Mouse (Mus musculus) mouse embryonic stem cell (cell line): ENCODE results near the gene Supt20.
"Not testable (repeated sequence)": the region's sequence is repeated elsewhere in the genome, so short reads cannot be mapped to it uniquely, and the experiment has no call there.

Experiments
- in situ Hi-C, 2 experiments: fragments of 300-500 bp; cut with MboI; formaldehyde crosslinking; loops; 1 replicate in 1 of 2; 3 replicates in 1 of 2; pipeline ENCODE4 v1.14.3; 2019 to 2020; ENCODE audit warnings: low sequenced_read_pairs in 2 of 2, low pct_unique_long_range_greater_than_20kb in 1 of 2, mixed read lengths in 1 of 2; ENCODE audit not compliant: unreplicated experiment in 1 of 2

Gene Supt20

GRCm38 (mm10) chr3:54735247-54736046 is 42.8 kb downstream of the Supt20 start, which contains the start of the genes Exosc8 and Alg5:
Gene Exosc8 (minus strand): TSS chr3:54735393.
Gene Alg5 (plus strand): TSS chr3:54735539.
- in situ Hi-C loops: no loop called here

GRCm38 (mm10) chr3:54736101-54736927 is 43.7 kb downstream of the Supt20 start:
- in situ Hi-C loops: no loop called here

GRCm38 (mm10) chr3:54737317-54737716 is 44.7 kb downstream of the Supt20 start:
- in situ Hi-C loops: no loop called here

GRCm38 (mm10) chr3:54741965-54742364 is 49.4 kb downstream of the Supt20 start:
- in situ Hi-C loops: no loop called here

- in situ Hi-C loops: no loop called here
Observed at GRCm38 (mm10) chr3:54745799-54746198, 53.2 kb downstream of the Supt20 start.

DNA sequence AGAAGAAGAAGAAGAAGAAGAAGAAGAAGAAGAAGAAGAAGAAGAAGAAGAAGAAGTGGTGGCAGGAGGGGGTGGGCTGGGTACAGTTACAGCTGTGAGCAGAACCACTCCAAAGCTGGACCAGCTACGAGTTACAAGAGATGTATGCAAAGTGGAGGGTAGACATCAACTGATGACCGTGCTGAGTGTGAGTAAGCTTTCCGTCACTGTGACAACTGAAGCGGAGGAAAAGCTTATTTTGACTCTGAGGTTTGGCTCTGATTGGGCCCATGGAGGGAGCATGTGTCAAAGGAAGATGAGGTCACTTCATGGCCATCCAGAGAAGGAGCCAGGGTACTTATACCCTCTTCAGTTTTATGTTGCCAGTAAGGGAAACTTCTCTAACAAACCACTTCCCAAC is 60.8 kb downstream of the Supt20 start:
- in situ Hi-C loops: no loop called here

DNA sequence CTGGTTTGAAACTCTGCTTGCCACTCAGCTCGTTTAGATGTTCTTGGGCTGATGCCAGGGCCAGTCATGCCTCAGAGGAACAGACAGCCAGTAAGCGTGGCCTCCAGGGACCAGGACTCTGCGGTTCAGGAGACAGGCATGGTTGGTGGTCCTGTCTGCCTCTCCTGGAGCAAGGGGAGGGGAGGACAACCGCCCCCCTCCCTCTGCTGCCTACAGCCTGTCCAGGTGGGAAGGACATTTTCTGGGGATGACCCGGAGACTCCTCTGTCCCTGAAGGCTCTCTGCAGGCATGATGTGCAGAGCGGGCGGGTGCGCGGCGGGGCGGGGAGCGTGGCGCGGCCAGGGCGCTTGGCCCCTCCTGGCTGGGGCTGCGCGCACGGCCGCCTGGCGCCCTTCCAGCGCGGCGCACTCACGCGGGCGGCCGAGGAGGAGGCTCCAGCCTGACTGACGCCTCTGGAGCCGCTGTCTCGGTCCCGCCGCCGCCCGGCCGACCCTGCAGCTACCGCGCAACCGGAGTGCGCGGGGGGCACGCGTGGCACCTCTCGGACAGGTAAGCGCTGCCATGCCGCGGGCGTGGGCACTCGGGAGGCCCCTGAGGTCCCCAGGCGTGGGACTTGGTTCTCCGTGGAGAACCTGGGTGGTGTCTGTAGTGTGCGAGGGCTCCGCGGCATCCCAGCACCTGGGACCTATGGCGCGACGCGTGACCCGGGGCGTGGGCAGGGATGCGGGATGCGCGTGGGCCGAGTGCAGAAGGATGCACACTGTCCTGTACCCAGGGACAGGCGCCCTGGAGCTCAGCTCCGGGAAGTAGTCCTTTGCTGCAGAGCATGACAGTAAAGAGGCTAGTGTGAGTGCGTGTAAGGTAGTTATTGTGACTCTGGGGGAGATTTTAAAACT is 62.8 kb downstream of the Supt20 start, which contains the start of gene Smad9:
Gene Smad9, plus strand, starts transcription at position 438 of the 897 bp plus-strand sequence.
- in situ Hi-C loops: no loop called here

DNA sequence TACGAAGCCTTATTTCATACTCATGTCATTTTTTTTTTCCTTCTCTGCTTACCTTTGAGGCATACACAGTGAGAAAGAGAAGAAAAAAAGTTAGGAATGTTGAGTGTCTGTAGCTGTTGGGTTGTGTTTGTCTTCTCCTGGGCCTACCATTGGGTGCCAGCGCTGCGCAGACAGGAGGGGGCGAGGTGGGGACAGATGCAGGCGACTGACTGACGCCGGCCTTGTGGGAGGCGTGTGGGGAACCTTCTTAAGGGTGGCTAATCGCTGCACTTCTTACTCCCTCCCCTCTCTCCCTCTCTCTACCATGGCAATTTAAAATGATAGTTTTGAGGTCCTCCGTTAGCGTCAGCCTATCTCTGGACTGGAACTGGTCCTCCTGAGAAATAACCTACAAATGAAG is 63.5 kb downstream of the Supt20 start:
- in situ Hi-C loops: no loop called here

DNA sequence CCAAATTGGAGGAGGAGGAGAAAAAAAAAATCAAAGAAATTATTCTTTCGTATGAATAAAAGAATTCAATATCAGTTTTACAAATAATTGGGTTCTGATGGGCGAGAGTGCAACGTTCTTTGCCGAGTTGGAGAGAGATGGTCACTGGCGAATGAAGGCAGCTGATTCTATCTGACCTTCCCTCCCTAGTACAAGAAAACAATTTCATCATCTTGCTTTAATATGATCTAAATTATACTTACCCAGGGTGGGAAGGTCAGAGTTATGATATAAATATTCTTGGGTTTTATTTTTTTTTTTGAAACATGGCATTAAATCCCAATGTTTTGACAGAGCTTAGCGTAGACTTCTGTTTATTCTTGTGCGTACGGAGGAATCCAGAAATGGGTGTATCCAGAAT is 64.8 kb downstream of the Supt20 start:
- in situ Hi-C loops: no loop called here

DNA sequence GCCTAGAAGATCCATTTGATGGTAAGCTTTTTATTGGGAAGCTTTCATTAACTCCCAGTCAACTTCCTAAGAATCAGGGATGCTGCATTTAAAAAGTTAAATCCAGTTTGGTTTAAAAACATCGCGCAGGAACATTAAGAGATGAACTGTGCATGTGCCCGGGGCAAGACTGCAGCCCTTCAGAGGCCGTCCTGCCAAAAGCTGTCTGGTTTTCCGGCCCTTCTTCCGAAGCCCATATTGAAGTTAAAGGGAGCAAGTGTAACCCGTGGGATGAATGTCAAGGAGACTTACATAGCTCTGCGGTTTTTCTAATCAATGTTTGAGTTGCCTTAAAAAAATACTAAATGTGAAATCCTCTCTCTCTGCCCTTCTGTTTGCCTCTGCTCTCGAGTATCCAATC is 66.6 kb downstream of the Supt20 start:
- in situ Hi-C loops: no loop called here

- in situ Hi-C loops: no loop called here
Observed at GRCm38 (mm10) chr3:54760321-54761115, 67.9 kb downstream of the Supt20 start.

GRCm38 (mm10) chr3:54761258-54761657 is 68.7 kb downstream of the Supt20 start:
- in situ Hi-C loops: no loop called here

DNA sequence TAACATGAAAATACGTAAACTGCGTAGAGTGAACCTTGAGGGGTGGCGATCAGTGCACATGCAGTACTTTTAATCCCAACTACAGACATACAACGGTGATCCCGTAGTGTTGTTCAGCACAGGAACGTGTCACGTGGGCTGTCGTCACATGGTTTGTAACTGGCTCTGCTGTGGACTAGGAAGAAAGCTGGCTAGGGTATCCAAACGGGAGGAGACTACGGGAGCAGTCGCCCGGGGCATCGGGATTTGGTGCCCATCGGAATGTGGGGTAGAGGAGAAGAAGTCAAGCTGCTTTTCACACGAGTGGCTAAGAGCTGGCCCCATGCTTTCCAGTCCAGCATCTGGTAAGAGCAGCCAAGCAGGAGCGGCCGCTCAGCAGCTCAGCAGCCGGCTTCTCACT is 71.8 kb downstream of the Supt20 start:
- in situ Hi-C loops: no loop called here

DNA sequence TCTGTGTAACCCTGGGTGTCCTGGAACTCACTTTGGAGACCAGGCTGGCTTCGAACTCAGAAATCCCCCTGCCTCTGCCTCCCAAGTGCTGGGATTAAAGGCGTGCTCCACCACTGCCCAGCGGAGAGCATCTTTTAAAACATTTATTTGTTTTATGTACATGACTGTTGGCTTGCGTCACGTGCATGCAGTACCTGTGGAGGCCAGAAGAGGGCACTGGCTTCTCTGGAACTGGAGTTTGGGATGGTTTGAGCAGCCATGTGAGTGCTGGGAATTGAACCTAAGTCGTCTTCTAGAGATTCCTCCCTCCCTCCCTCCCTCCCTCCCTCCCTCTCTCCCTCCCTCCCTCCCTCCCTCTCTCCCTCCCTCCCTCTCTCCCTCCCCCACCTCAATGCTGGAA is 72.9 kb downstream of the Supt20 start:
- in situ Hi-C loops: not testable (repeated sequence)

GRCm38 (mm10) chr3:54766034-54766433 is 73.4 kb downstream of the Supt20 start:
- in situ Hi-C loops: no loop called here

DNA sequence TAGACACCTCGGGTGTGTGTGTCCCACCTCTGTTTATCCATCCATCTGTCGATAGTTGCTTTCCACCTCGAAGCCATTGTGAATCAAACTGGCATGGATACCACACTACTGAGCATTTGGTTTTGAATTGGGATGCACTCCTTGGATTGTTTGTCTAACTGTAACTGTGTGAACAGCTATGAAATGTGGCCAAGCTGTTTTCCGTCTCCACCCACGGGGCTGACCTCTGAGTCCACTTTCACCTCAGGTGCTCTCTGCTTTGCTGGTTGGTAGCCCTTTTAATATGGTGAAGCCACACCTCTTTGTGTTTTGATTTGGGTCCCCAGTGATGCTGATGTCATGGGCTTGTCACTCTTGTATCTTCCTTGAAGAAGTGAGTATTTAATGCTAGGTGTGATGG is 74.2 kb downstream of the Supt20 start:
- in situ Hi-C loops: no loop called here

GRCm38 (mm10) chr3:54768592-54768991 is 76.0 kb downstream of the Supt20 start:
- in situ Hi-C loops: no loop called here
